Mouse (Mus musculus) bone marrow, adult 2 months (tissue): ENCODE data around the gene Hist1h2ba.

Experiments
- CTCF ChIP-seq: fragments of 200-500 bp; IDR thresholded peaks from 2 replicates; pipeline ENCODE4 v1.5.1; 2011; ENCODE audit warnings: low read length, control low read depth; ENCODE audit not compliant: control insufficient read depth, insufficient read depth
- POLR2A ChIP-seq: fragments of 200-500 bp; IDR thresholded peaks from 2 replicates; pipeline ENCODE4 v1.6.1; 2011; ENCODE audit warnings: low read depth, mild to moderate bottlenecking, control low read depth, low read length, borderline replicate concordance; ENCODE audit not compliant: control insufficient read depth

DNA sequence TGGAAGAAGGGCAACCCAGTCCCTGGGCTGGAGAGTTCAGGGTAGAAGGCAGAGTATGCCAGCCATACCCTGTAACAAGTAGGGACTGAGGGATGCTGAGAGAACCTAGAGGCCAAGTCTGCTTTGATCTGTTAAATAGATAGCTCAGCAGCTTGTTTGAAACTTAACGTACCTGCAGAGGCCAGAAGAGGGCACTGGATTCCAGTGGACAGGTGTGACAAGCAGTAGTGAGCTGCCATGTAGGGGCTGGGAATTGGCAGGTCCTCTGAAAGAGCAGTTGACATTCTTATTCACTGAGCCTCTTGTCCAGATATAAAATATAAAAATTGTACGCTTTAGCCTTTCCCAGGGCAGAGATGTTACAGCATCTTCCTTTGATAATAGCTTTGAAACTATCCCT is 8.9 kb upstream of the Hist1h2ba start:
- TF ChIP-seq CTCF: no peak
- TF ChIP-seq POLR2A: no peak
